Mouse (Mus musculus): ENCODE measurements around the gene Ccdc33.

- TF ChIP-seq CTCF (IDR thresholded peaks at IDR 0.05; ENCODE audit: low read depth, low read length) (no peak), GATA1 (IDR thresholded peaks at IDR 0.05; ENCODE audit: borderline replicate concordance, low read length) (no peak), TAL1 (conservative IDR thresholded peaks at IDR 0.05; ENCODE audit: low read depth, low read length) (no peak), POLR2AphosphoS5 (IDR thresholded peaks at IDR 0.05; ENCODE audit: insufficient replicate concordance, low read depth, low read length) (no peak), GATA2 (IDR thresholded peaks at IDR 0.05; ENCODE audit: borderline replicate concordance, low read depth, low read length) (no peak)
Measured at GRCm38 (mm10) chr9:58133893-58134884, 15.6 kb upstream of the Ccdc33 start.

All from G1E (cell line).